Mouse (Mus musculus): ENCODE results near the gene Gm8797.
"Not testable (repeated sequence)": the region's sequence is repeated elsewhere in the genome, so short reads cannot be mapped to it uniquely, and the experiment has no call there.

Gene Gm8797

GRCm38 (mm10) chr3:5750506-5750905 lies at the start of gene Gm8797:
TSS of gene Gm8797 (plus strand) at chr3:5750806.
- not testable (repeated sequence) for DNase-seq (ENCODE audit: low spot score)

GRCm38 (mm10) chr3:5714481-5714880 lies 36.1 kb upstream of the Gm8797 start:
- no peak for DNase-seq (ENCODE audit: low spot score)

GRCm38 (mm10) chr3:5732931-5733330 lies 17.7 kb upstream of the Gm8797 start:
- no peak for DNase-seq (ENCODE audit: low spot score)

- peak; percentile 7 for DNase-seq (ENCODE audit: low spot score)
Observed at GRCm38 (mm10) chr3:5754763-5755478, 4.3 kb downstream of the Gm8797 start.

- DNase-seq (ENCODE audit: low spot score): no peak
Observed at GRCm38 (mm10) chr3:5766256-5766655, 15.7 kb downstream of the Gm8797 start.

GRCm38 (mm10) chr3:5776894-5777293 lies 26.3 kb downstream of the Gm8797 start:
- no peak for DNase-seq (ENCODE audit: low spot score)
